Mouse (Mus musculus): ENCODE measurements around the gene Inpp5a.

DNA sequence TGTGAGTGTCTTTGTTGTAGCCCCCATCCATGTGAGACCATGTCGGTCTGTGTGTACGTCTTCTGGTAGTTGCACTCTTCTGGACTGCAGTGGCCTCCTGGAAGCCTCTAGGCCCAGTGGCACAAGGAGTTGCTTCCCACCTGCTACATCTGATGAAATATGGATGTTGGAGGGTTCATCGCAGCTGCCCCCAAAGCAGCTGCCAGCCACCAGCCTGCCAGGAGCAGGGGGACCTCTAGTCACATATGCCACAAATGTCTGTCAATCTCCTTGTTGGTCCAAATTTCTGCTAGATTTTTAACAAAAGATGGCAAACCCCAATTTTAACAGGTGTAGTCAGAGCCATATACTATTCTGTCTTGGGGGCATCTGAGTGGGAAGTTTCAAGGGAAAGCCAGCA, 26.4 kb upstream of the Inpp5a start:
- TF ChIP-seq POLR2A (IDR thresholded peaks at IDR 0.05; ENCODE audit: borderline replicate concordance, control insufficient read depth, low read depth, low read length) (no peak), CTCF (IDR thresholded peaks at IDR 0.05; ENCODE audit: control insufficient read depth, insufficient read depth, low read length) (no peak)
